Mouse (Mus musculus): Measurements from ENCODE around the gene Cdc25a. TPM values are rescaled to one million over a fixed set of nuclear protein-coding genes. Genes with fewer than 3 reads are reported as not detected.

The Cdc25a gene
- polyA plus RNA-seq, 1 experiment from 2014 or later = 24.6 TPM

GRCm38 (mm10) chr9:109932361-109932755 lies 57.0 kb downstream of the Cdc25a start:
- Histone ChIP-seq H3K9ac (ENCODE audit: low read depth, low read length) (peak overlapping the region; percentile 76), H3K4me1 (replicated peaks; ENCODE audit: control insufficient read depth, insufficient read depth, low read length) (peaks cover 2% of the 10 kb centered on the region; the same call in 1 of the 2 replicates), H3K36me3 (ENCODE audit: control insufficient read depth, insufficient read depth, low read length) (no peaks in the 10 kb centered on the region), H3K9me3 (ENCODE audit: control insufficient read depth, low read length) (no peaks in the 10 kb centered on the region), H3K4me3 (ENCODE audit: low read depth, low read length) (peak overlapping the region; percentile 73), H3K27ac (ENCODE audit: low read depth, low read length) (peak overlapping the region; percentile 91), H3K4me2 (replicated peaks; ENCODE audit: low read depth, low read length) (peak overlapping the region; percentile 69), H3K27me3 (ENCODE audit: control insufficient read depth, insufficient read depth, low read length) (no peaks in the 10 kb centered on the region)
- DNase-seq (ENCODE audit: low spot score) (no peak), ATAC-seq (ENCODE audit: low FRiP score) (no peak)
- WGBS = under 1% methylated on average over 20 of the region's 20 CpGs

- ATAC-seq (ENCODE audit: low FRiP score) (no peak), DNase-seq (ENCODE audit: low spot score) (peak; percentile 57)
- Histone ChIP-seq H3K4me2 (replicated peaks; ENCODE audit: low read depth, low read length) (peak overlapping the region; percentile 69), H3K9ac (ENCODE audit: low read depth, low read length) (peak overlapping the region; percentile 76), H3K27me3 (ENCODE audit: control insufficient read depth, insufficient read depth, low read length) (no peaks in the 10 kb centered on the region), H3K9me3 (ENCODE audit: control insufficient read depth, low read length) (no peaks in the 10 kb centered on the region), H3K4me1 (replicated peaks; ENCODE audit: control insufficient read depth, insufficient read depth, low read length) (peaks cover 2% of the 10 kb centered on the region; the same call in 1 of the 2 replicates), H3K4me3 (ENCODE audit: low read depth, low read length) (peak overlapping the region; percentile 73), H3K36me3 (ENCODE audit: control insufficient read depth, insufficient read depth, low read length) (no peaks in the 10 kb centered on the region), H3K27ac (ENCODE audit: low read depth, low read length) (0 out of 2 replicates have a peak overlapping the region, but pooled peaks have one; percentile 91)
- 2% methylated on average over 12 of the region's 12 CpGs for WGBS
Measured at GRCm38 (mm10) chr9:109932756-109933375, 57.5 kb downstream of the Cdc25a start.

- H3K36me3 ChIP-seq (ENCODE audit: control insufficient read depth, insufficient read depth, low read length) = no peaks in the 10 kb centered on the region
- H3K27me3 ChIP-seq (ENCODE audit: control insufficient read depth, insufficient read depth, low read length) = no peaks in the 10 kb centered on the region
- no peaks in the 10 kb centered on the region for H3K9me3 ChIP-seq (ENCODE audit: control insufficient read depth, low read length)
- DNase-seq (ENCODE audit: low spot score) (no peak), ATAC-seq (ENCODE audit: low FRiP score) (no peak)
- H3K4me3 ChIP-seq (ENCODE audit: low read depth, low read length) = no peak overlapping the region
- H3K4me1 ChIP-seq (replicated peaks; ENCODE audit: control insufficient read depth, insufficient read depth, low read length) = no peaks in the 10 kb centered on the region
- H3K4me2 ChIP-seq (replicated peaks; ENCODE audit: low read depth, low read length) = no peak overlapping the region
- H3K27ac ChIP-seq (ENCODE audit: low read depth, low read length) = no peak overlapping the region
- WGBS = 96% methylated on average over 3 of the region's 3 CpGs
- H3K9ac ChIP-seq (ENCODE audit: low read depth, low read length) = no peak overlapping the region
Measured at GRCm38 (mm10) chr9:109939401-109939800, 64.0 kb downstream of the Cdc25a start.

GRCm38 (mm10) chr9:109942796-109943195 lies 67.4 kb downstream of the Cdc25a start:
- H3K9me3 ChIP-seq (ENCODE audit: control insufficient read depth, low read length) = no peaks in the 10 kb centered on the region
- no peak overlapping the region for H3K4me2 ChIP-seq (replicated peaks; ENCODE audit: low read depth, low read length)
- ATAC-seq (ENCODE audit: low FRiP score) = no peak
- H3K4me1 ChIP-seq (replicated peaks; ENCODE audit: control insufficient read depth, insufficient read depth, low read length) = no peaks in the 10 kb centered on the region
- no peak overlapping the region for H3K27ac ChIP-seq (ENCODE audit: low read depth, low read length)
- WGBS = 78% methylated on average over 4 of the region's 4 CpGs
- H3K4me3 ChIP-seq (ENCODE audit: low read depth, low read length) = no peak overlapping the region
- no peaks in the 10 kb centered on the region for H3K27me3 ChIP-seq (ENCODE audit: control insufficient read depth, insufficient read depth, low read length)
- DNase-seq (ENCODE audit: low spot score) = no peak
- no peak overlapping the region for H3K9ac ChIP-seq (ENCODE audit: low read depth, low read length)
- no peaks in the 10 kb centered on the region for H3K36me3 ChIP-seq (ENCODE audit: control insufficient read depth, insufficient read depth, low read length)

Other genes with a start within 250 kb of the Cdc25a start
- not detected in 2 replicates for gene Fbxw24, start 249.5 kb upstream of the Cdc25a start, polyA plus RNA-seq (2014; fragmentation: Nextera tagmentation; extraction: Ambion mirVana)
- gene Fbxw25, start 210.9 kb upstream of the Cdc25a start, polyA plus RNA-seq (2014; fragmentation: Nextera tagmentation; extraction: Ambion mirVana) = 0.13 TPM in 1 of 2 replicates, not detected in the other
- gene Fbxw18, start 172.9 kb upstream of the Cdc25a start, polyA plus RNA-seq (2014; fragmentation: Nextera tagmentation; extraction: Ambion mirVana) = 0.10 TPM in 1 of 2 replicates, not detected in the other
- not detected in 2 replicates for gene Fbxw26, start 129.5 kb upstream of the Cdc25a start, polyA plus RNA-seq (2014; fragmentation: Nextera tagmentation; extraction: Ambion mirVana)
- not detected in 2 replicates for gene Fbxw27, start 84.9 kb upstream of the Cdc25a start, polyA plus RNA-seq (2014; fragmentation: Nextera tagmentation; extraction: Ambion mirVana)
- not detected in 2 replicates for gene Spink8, start 63.3 kb upstream of the Cdc25a start, polyA plus RNA-seq (2014; fragmentation: Nextera tagmentation; extraction: Ambion mirVana)
- 89.2 and 90.6 TPM in 2 replicates for gene Nme6, start 42.8 kb upstream of the Cdc25a start, polyA plus RNA-seq (2014; fragmentation: Nextera tagmentation; extraction: Ambion mirVana)
- 0.28 and 0.31 TPM in 2 replicates for gene Camp, start 26.0 kb upstream of the Cdc25a start, polyA plus RNA-seq (2014; fragmentation: Nextera tagmentation; extraction: Ambion mirVana)
- gene Map4, start 55.9 kb downstream of the Cdc25a start, polyA plus RNA-seq (2014; fragmentation: Nextera tagmentation; extraction: Ambion mirVana) = 78.9 and 98.7 TPM in 2 replicates
- 172 and 253 TPM in 2 replicates for gene Smarcc1, start 242.1 kb downstream of the Cdc25a start, polyA plus RNA-seq (2014; fragmentation: Nextera tagmentation; extraction: Ambion mirVana)
- 148 and 156 TPM in 2 replicates for gene Dhx30, start 242.3 kb downstream of the Cdc25a start, polyA plus RNA-seq (2014; fragmentation: Nextera tagmentation; extraction: Ambion mirVana)